Mouse (Mus musculus) frontal cortex, adult (tissue): ENCODE data around the gene Nos1.
A peak's percentile ranks its signal among the peaks of the same experiment; 100 is the strongest.

Source experiments
- ATAC-seq: cut with Nextera tagmentation; 2 replicates; pipeline ENCODE4 v1.9.2; 2017; ENCODE audit warnings: mild to moderate bottlenecking, moderate library complexity, mixed read lengths; ENCODE audit not compliant: low TSS enrichment

Gene Nos1

DNA sequence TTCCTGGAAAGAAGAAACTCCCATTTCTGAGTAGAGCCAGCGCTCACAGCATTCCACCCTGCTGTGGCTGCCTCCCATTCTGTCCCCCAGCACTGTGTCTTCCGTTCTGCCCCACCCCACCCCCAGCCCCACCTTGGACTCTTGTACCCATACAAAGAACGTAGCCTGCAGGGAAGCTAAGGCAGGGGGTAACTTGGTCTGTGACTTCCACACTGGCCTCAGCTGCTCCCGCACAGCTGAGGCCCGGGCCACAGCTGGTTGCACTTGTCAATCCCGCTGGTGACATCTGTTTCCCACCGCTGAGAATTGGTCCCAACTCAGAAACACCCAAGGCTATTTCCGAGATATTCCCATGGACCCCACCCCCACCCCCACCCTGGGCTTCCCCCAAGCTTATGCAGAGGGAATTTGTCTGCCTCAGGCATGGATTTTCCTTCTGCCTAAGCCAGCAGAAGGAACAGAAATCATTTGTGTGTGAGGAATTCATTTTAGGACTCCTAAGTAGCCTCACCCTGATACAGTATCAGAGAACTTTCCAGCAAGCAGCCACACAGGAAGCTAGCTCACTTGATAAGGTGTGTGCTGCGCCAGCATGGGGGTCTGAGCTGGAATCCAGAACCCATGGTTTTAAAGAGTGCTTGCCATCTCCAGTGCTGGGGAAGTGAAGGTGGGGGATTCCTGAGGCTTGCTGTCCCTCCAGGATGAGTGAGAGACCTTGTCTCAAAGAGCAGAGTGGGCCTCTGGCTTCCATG lies 117.4 kb downstream of the Nos1 start:
- ATAC-seq = no peak

DNA sequence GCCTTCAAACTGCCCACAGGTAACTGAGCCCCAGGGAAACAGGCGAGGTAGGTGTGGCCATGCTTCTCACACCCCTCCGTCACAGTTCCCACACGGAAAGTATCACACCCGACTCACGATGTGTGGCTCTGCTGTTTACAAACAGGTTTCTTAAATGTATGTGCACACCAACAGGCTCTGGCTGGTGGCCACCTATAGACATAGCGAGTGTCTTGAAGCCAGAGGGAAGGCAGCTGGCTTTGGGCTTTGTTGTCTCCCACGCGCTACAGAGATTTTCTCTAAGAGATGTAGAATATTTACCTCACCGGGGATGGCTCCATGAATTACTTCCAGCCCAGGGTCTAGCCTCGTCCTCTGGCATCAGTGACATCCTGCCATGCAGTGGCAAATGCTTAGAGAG lies 118.5 kb downstream of the Nos1 start:
- 0 out of 2 replicates have a peak, but pooled peaks have one; percentile 38 for ATAC-seq

DNA sequence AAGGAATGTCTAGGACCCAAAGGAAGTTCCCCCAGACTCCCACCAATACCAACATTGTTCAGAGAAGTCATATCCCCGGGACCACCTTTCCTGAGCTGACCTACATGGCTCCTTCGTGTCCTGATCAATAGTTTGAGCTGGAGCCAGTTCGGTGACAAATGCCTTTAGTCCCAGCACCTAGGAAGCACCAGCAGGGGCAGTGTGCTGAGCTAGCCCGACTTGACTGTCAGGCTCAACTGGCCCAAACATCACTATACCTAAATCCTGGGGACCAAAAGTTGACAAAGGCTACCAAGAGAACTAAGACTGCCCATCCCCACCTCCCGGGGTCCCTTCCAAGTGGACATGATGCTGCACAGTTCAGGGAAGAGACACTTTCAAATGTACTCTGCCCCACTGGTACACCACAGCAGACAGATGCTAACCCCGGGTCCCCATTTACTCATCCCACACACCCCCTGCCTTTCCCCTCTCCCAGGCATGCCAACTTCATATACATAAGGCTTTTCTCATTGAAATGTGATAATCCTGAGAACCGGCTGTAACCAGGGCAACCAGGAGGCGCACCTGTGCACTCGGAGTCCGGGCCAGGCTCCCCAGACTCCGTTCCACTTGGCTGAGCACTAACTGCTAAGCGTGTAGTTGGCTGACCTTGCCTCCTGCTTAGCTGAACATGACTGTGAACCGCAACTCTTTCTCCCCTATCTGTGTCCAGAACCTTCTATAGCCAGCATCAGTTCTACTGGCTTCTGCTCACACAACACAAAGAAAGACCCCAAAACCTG lies 120.3 kb downstream of the Nos1 start:
- no peak for ATAC-seq

DNA sequence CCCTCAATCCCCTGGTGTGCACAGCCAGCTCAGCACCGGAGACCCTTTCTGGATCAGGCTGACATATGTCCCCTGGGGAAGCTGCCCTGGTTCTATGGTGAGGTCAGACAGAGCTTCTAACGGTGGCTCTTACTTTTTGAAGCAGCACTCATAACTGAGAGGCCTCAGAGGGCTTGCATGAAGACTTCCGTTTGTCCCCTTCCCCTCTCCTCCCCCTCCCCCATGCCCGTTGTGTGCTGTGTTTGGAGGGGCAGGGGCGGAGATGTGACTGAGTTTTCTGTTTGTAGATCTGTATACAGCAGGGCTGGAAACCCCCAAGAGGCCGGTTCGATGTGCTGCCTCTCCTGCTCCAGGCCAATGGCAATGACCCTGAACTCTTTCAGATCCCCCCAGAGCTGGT lies 122.7 kb downstream of the Nos1 start:
- ATAC-seq = no peak

DNA sequence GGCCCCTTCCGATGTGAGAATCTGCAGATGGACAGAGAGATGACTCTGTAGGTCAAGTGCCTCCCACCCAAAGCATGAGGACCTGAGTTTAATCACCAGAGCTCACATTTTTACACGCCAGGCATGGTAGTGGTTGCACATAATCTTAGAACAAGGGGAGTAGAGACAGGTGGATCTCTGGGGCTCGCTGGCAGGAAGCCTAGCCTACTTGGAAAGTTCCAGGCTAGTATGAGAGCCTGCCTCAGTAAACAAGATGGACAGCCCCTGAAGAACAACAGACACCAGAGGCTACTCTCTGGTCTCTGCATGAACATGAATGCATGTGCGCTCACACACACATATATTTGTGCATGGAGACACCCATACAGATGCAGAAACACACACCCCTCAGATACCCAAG lies 124.9 kb downstream of the Nos1 start:
- no peak for ATAC-seq

DNA sequence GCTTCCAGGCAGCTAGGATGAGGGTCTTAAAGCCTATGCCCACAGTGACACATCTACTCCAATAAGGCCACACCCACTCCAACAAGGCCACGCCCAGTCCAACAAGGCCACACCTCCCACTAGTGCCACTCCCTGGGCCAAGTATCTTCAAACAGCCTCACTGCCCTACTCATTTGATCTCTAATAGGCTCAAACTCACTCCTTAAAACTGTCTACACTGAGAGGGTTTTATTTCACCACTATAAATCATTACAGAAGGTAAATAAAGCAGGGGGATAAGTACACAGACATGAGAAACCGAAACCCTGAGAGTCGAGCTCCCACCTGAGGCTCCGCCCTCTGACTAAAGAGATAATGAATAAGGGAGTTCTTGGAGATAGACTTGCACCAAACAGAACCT lies 128.7 kb downstream of the Nos1 start:
- no peak for ATAC-seq

DNA sequence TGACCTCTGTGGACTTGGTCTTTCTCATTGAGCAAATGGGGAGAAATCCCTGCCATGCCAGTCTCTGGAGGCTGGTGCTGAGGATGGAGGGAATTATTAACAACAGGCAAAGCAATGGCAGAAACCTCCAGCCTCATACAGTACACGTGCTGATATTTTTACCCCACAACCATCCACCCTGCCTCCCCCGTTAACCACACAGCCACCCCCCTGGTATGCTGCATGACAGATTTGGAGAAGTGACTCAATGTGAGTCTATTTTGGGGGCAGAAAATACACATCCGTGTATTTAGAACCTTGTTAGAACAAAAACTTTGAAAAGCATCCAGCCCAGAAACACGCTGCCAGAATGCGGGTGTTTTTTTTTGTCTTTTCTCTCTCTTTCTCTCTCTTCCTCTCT lies 135.5 kb downstream of the Nos1 start:
- peak; percentile 87 for ATAC-seq

DNA sequence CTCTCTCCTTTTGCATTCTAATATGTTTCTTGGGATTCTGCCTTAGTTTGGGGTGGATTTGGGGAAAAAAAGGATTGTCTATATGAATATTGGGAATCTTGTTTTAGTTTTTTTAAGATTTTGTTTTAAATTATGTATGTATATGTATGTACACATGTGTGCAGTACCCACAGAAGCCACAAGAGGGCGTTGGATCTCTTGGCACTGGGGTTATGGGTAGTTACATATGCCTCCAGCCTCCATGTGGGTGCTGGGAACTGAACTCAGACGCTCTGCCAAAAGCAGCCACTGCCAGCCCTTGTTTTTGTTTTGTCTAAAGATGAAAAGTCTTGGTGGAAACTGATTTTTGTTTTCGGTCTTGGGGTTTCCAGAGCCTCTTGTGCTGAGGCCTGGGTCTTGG lies 136.1 kb downstream of the Nos1 start:
- ATAC-seq = no peak

DNA sequence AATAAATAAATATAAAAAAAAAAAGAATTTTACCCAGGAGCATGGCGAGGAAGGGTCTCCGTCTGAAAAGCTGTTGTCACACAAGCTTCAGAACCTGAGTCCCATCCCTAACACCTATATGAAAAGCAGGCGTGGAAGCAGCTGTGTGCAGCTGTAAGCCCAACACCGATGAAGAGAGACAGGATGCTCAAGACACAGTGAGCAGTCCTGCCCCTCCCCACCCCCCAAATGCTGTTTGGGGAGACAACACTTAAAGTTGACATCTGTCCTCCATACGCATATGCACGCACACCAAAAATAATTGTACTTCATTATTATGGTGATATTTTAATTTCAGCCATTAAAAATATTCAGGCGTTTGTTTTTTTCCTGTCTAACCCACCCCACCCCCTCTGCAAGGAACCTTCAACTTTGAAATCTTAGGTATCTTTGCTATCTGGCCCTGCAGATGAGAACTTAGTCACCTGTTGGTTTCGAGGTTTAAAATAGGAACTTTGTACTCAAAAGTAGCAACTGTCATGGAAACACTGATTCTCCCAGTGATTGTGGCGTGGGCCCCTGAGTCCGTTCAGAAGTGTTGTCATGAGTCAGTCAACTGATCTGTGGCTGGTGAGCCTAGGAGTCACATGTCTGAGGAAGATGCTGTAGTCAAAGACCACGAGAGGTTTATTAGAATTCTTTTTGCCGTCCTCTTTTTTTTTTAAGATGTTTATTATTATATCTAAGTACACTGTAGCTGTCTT lies 141.1 kb downstream of the Nos1 start:
- ATAC-seq = no peak

DNA sequence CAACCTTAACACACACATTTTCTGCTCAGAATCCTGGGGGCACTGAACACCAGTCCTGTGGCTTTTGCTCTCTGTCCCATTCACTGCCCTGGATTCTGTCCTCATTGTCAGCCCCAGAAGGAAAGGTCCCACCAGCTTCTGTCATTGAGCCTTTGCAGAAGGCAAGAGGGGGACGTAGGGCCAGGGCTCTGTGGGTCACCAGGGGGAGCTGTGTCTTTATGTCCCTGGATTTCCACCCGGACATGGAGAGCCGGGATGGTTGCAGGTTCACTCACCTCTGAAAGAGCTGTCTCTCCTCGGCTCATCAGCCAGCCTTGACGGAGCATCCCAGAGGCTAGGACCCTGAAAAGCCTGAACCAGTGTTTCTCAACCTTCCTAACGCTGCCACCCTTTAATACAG lies 142.9 kb downstream of the Nos1 start:
- no peak for ATAC-seq

DNA sequence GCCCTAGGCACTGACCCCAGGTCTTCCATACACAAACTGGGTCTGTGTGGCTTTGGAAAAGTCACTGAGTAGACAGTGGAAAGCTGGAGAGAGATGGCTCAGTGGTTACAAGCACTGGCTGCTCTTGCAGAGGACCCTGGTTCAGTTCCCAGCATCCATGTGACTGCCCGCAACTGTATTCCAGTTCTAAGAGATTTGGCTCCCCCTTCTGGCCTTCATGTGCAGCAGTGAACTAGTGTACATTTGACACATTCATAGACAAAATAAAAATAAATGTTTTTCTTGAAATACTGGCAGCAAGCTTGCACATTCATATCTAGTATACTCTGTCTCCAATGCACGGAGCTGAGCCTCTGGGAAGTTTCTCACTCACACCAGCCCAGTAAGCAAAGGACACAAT lies 147.7 kb downstream of the Nos1 start:
- no peak for ATAC-seq

DNA sequence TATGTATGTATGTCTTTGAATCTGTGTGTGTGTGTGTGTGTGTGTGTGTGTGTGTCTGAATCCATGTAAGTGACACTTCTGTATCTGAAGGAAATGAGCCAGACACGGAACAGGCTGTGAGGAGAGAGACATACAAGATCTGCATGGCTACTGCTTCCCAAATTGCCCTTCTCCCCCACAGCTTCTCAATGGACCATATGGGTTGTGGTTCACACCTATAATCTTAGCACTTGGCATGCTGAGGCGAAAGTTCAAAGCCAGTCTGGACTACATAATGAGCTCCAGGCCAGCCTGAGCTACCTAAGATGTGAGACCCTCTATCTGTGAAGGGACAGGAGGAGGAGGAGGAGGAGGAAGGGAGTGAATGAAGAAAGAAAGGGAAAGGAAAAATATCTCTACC lies 151.4 kb downstream of the Nos1 start:
- no peak for ATAC-seq

DNA sequence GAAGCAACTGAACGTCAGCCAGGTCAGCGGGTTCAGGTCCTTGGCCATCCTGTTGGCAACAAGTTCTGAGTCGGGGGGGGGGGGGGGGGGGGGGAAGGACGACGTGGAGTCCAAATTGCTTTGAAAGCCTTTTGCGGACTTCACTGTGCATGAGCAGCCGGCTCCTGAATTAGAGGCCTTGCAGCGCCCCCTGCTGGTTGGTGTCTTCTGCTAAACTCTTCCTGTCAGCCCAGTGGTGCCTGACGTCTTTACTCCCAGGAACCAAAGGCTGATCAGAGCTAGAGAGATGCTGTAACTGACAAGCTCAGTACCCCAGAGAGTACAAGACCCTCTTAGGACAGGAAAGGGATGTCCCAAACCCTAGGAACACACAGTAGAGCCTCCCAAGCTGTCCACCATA lies 152.0 kb downstream of the Nos1 start:
- peak; percentile 89 for ATAC-seq

DNA sequence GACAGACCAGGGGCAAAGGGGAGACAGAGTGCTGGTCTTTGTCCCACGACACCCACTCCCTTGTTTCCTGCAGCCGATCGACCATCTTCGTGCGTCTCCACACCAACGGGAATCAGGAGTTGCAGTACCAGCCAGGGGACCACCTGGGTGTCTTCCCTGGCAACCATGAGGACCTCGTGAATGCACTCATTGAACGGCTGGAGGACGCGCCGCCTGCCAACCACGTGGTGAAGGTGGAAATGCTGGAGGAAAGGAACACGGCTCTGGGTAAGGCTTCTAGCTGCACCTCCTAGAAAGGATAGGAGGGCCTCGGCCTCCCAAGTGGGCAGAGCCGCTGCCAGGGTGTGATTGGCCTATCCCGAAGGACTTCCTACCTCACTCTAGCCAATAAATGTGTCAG lies 155.5 kb downstream of the Nos1 start:
- no peak for ATAC-seq

DNA sequence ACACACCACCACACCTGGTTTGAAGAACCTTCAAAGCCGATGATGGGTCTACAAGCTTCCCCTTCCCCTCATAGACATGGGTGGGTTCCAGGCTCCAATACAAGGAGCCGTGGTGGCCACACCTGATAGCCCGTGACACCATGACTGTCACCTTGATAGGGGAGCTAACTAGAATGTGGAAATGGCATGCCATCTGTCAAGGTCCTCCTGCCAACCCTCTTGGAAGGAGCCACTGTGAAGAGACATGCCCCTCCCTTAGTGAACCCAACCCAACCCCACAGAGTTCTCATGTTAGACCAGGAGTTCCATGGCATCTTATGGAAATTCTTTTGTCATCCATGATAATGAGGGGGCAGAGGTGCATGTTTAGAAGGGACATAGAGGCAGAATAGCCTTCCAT lies 156.4 kb downstream of the Nos1 start:
- ATAC-seq = no peak

DNA sequence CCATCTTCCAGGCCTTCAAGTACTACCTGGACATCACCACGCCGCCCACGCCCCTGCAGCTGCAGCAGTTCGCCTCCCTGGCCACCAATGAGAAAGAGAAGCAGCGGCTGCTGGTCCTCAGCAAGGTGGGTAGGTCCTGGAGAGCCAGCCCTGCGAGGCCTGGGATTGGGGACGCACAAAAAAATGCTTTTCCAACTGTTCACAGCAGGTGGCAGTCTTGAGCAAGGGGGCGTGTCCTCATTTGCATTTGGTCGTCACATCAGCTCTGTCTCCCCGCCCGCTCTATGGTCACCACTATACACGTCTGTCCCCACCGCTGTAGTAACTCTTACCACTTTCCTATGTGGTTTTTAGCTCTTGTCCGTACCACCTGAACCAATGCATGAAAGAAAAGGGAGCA lies 157.3 kb downstream of the Nos1 start:
- ATAC-seq = no peak; the same call in 1 of the 2 replicates

DNA sequence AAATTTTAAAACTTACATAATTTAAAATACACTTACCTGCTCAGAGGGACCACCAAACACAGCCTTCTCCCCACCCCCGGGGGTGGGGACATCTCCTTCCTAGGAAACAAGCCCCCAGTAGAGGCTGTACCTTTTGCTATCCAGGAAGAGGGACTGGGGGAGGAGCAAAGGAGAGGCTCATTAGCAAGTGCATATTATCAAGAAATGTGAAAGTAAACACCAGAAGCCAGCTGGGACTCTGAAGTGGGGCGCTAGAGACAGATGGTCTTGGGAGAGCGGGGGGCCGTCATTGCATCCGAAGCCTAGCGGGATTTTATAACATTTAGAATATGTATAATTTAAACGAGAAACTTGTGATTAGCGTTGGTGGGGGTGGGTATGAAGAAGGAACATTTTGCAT lies 158.6 kb downstream of the Nos1 start:
- ATAC-seq = no peak

DNA sequence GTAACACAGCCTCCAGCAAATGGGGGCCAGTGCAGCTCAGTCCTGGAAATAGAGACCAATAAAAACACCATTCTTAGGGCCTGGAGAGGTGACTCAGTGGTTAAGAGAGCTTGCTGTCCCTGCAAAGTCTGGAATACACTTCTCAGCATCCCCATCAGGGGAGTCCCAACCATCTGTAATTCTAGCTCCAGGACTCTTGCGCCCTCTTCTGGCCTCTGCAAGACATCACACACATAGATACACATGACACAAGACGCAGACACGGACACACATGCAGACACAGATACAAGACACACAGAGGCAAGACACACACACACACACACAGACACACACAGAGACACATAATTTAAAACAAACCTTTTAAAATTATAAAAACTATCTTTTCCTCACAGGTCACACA lies 160.7 kb downstream of the Nos1 start:
- no peak for ATAC-seq

DNA sequence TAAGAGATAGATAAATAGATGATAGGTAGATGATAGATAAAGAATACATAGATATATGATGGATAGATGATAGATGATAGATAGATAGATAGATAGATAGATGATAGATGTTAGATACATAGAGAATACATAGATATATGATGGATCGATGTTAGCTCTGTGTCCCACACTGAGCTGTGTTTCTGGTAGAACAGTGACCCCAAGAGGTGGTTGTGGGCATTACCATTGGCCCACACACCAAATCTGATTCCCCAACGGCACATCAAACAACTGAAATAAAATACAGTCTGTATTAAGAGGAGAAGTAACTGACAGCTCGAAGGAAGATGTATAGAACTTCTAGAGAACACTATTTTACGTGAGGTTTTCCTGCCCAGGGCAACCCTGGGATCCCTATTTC lies 165.8 kb downstream of the Nos1 start:
- ATAC-seq = 0 out of 2 replicates have a peak, but pooled peaks have one; percentile 57

DNA sequence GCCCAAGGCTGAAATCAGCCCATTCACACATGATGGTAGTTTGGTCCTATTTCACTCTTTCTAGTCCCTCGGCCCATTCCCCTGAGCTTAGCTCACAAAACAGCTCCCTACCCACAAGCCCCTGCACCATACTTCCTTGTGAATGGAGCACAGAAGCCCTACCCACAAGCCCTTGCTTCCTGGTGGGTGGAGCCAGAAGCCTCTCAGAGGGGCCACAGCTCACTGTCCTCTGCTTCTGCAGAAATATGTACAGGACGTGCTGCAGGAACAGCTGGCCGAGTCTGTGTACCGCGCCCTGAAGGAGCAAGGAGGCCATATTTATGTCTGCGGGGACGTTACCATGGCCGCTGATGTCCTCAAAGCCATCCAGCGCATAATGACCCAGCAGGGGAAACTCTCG lies 168.6 kb downstream of the Nos1 start:
- ATAC-seq = no peak

DNA sequence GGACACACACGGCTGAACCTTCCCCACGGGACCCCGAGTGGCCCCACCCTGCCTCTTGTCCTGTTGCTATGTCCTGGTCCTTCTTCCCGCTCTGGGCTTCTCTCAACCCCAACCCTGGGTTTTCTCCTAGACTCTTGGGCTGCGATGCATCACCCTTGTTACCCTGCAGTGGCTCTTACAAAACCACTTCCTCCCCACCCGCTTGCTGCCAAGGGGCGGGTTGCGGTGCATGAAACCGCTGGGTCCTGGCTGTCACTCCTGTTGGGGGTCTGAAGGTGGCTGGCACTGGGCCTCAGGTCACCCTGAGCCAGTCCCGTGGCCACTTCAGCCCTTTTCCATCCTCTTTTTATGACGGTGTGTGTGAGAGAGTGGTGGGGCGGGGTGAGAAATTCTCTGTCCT lies 173.1 kb downstream of the Nos1 start:
- no peak for ATAC-seq

DNA sequence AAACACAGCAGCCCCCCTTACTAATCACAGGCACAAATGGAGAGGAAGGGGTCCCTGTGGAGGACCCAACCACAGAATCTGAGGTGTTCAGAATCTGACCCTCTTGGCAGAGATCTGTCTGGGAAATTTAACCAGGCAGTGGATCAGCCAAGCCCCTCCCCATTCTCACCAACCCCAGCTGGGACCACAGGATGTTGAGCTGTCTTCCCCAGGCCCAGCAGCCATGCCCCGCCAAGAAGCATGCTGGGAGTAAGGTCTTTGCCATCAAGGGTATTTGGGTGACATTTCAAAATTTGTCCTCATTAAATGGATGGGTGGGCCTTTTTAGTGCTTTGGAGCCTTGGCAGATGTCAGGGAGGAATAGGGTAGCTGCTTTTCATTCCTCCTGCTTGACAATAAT lies 173.6 kb downstream of the Nos1 start:
- ATAC-seq = no peak
